Mouse (Mus musculus) gastrocnemius, postnatal 14 days (tissue): ENCODE results near the gene Olfr1087. TPM values are rescaled to one million over a fixed set of nuclear protein-coding genes. Genes with fewer than 3 reads are reported as not detected.
"Not testable (repeated sequence)": the region's sequence is repeated elsewhere in the genome, so short reads cannot be mapped to it uniquely, and the experiment has no call there.

Experiments used
- DNase-seq: peaks from one replicate; pipeline ENCODE4 v3.0.0; 2021; ENCODE audit warnings: mixed read lengths
- intact Hi-C: fragments of 180-260 bp; cut with DNase I; formaldehyde crosslinking; loops from one replicate; pipeline ENCODE4 v1.15.1; 2025; ENCODE audit warnings: low total_unique reads
- long read RNA-seq, 2 experiments: library from polyadenylated mRNA; stranded (forward); transcript quantifications; one replicate each; pipeline ENCODE4 v2.0.0; 2021
- total RNA-seq, 2 experiments: library from RNA; stranded (reverse); gene quantifications; 2 replicates each; pipeline ENCODE4 v1.2.3; 2021

Gene Olfr1087
- not detected for total RNA-seq
- long read RNA-seq, experiment 1, result 0 reads
- long read RNA-seq, experiment 2, result 0 reads

- intact Hi-C loops, result no loop called here
- DNase-seq, result no peak
Measured at GRCm38 (mm10) chr2:86698295-86698694, at the start of gene Olfr1087. TSS of gene Olfr1087 (minus strand) at chr2:86698395.

- intact Hi-C loops, result no loop called here
- DNase-seq, result no peak
Measured at GRCm38 (mm10) chr2:86733601-86734000, 35.4 kb upstream of the Olfr1087 start, which contains the start of gene Olfr1089. TSS of gene Olfr1089 (minus strand) at chr2:86733701.

- DNase-seq, result no peak
- intact Hi-C loops, result no loop called here
Measured at GRCm38 (mm10) chr2:86679992-86680391, 18.2 kb downstream of the Olfr1087 start, which contains the start of gene Olfr1086. TSS of gene Olfr1086 (minus strand) at chr2:86680092.

GRCm38 (mm10) chr2:86661919-86662318, 36.3 kb downstream of the Olfr1087 start, which contains the start of gene Olfr1085:
TSS of gene Olfr1085 (minus strand) at chr2:86662019.
- intact Hi-C loops, result no loop called here
- DNase-seq, result no peak

- intact Hi-C loops, DNase-seq: not testable (repeated sequence)
Measured at GRCm38 (mm10) chr2:86639625-86640024, 58.6 kb downstream of the Olfr1087 start, which contains the start of gene Olfr1084. TSS of gene Olfr1084 (minus strand) at chr2:86639725.

Other genes starting within 250 kb of the Olfr1087 start
- gene Olfr1065, start 247.8 kb downstream of the Olfr1087 start, total RNA-seq, result not detected
- not detected for gene Olfr1066, start 242.1 kb downstream of the Olfr1087 start, total RNA-seq
- gene Olfr228, start 211.0 kb downstream of the Olfr1087 start, total RNA-seq, result not detected
- gene Olfr1076, start 189.9 kb downstream of the Olfr1087 start, total RNA-seq, result not detected
- gene Olfr1079, start 155.9 kb downstream of the Olfr1087 start, total RNA-seq, result not detected
- gene Olfr1080, start 140.2 kb downstream of the Olfr1087 start, total RNA-seq, result not detected
- gene Olfr1082, start 99.4 kb downstream of the Olfr1087 start, total RNA-seq, result not detected
- gene Olfr1084, start 58.7 kb downstream of the Olfr1087 start, total RNA-seq, result not detected
- not detected for gene Olfr1085, start 36.4 kb downstream of the Olfr1087 start, total RNA-seq
- not detected for gene Olfr1086, start 18.3 kb downstream of the Olfr1087 start, total RNA-seq
- gene Olfr1089, start 35.3 kb upstream of the Olfr1087 start, total RNA-seq, result not detected
- gene Olfr1090, start 60.6 kb upstream of the Olfr1087 start, total RNA-seq, result not detected
- not detected for gene Olfr1093, start 84.1 kb upstream of the Olfr1087 start, total RNA-seq
- gene Olfr141, start 111.6 kb upstream of the Olfr1087 start, total RNA-seq, result not detected
- gene Olfr1094, start 126.3 kb upstream of the Olfr1087 start, total RNA-seq, result not detected
- not detected for gene Olfr1095, start 153.3 kb upstream of the Olfr1087 start, total RNA-seq
- gene Gm13723, start 176.4 kb upstream of the Olfr1087 start, total RNA-seq, result not detected
- gene Olfr1097, start 193.8 kb upstream of the Olfr1087 start, total RNA-seq, result not detected
- gene Olfr1098, start 226.2 kb upstream of the Olfr1087 start, total RNA-seq, result not detected